Mouse (Mus musculus) embryonic fibroblast, embryonic 13.5 days (primary cell): ENCODE data around the gene Gm49354.
A peak's percentile ranks its signal among the peaks of the same experiment; 100 is the strongest.

Experiments
- CTCF ChIP-seq: IDR thresholded peaks from 2 replicates; pipeline ENCODE4 v1.5.1; 2011; ENCODE audit warnings: mild to moderate bottlenecking, control low read depth, low read length, moderate library complexity, borderline replicate concordance; ENCODE audit not compliant: insufficient read depth
- POLR2A ChIP-seq: IDR thresholded peaks from 2 replicates; pipeline ENCODE4 v1.6.1; 2011; ENCODE audit warnings: low read depth, mild to moderate bottlenecking, control low read depth, low read length, moderate library complexity

- peak; percentile 77 for TF ChIP-seq POLR2A
- no peak for TF ChIP-seq CTCF
Measured at GRCm38 (mm10) chr13:59769296-59770163, 12.5 kb downstream of the Gm49354 start, which contains the start of gene Isca1.
